Mouse (Mus musculus): ENCODE data around the gene Creb3. TPM values are rescaled to one million over a fixed set of nuclear protein-coding genes. Genes with fewer than 3 reads are reported as not detected.

Gene Creb3
- 41.0 and 41.7 TPM in 2 replicates for polyA plus RNA-seq (2014; fragmentation: Nextera tagmentation; extraction: Ambion mirVana)

- Histone ChIP-seq H3K9ac (replicated peaks; ENCODE audit: low read length) (peak within 1 kb of the TSS; percentile 95), H3K4me2 (ENCODE audit: low read depth, low read length) (peak within 1 kb of the TSS; percentile 79), H3K27me3 (ENCODE audit: control insufficient read depth, insufficient read depth, low read length) (no peaks in the 10 kb centered on the region), H3K4me1 (ENCODE audit: control insufficient read depth, insufficient read depth, low read length) (peaks cover 15% of the 10 kb centered on the region), H3K4me3 (ENCODE audit: low read depth, low read length) (peak within 1 kb of the TSS; percentile 91), H3K36me3 (replicated peaks; ENCODE audit: control insufficient read depth, insufficient read depth, low read depth, low read length) (peaks cover 6% of the 10 kb centered on the region; the same call in 1 of the 2 replicates), H3K27ac (replicated peaks; ENCODE audit: low read depth, low read length) (peak within 1 kb of the TSS; percentile 98), H3K9me3 (replicated peaks; ENCODE audit: control insufficient read depth, low read length) (no peaks in the 10 kb centered on the region)
- ATAC-seq (replicated peaks; ENCODE audit: insufficient number of reproducible peaks, low FRiP score, low TSS enrichment, low read depth) (peak; percentile 91), DNase-seq (ENCODE audit: low spot score) (peak; percentile 98)
- WGBS = under 1% methylated on average over 60 of the region's 62 CpGs
These were observed at the start of gene Creb3, which contains the start of gene Tln1 for GRCm38 (mm10) chr4:43561997-43562768. Creb3 (plus strand) TSS chr4:43562332. Tln1 (minus strand) TSS chr4:43562691.

- Histone ChIP-seq H3K4me3 (ENCODE audit: low read depth, low read length) (no peak overlapping the region), H3K9me3 (replicated peaks; ENCODE audit: control insufficient read depth, low read length) (no peaks in the 10 kb centered on the region), H3K9ac (replicated peaks; ENCODE audit: low read length) (no peak overlapping the region), H3K27me3 (ENCODE audit: control insufficient read depth, insufficient read depth, low read length) (no peaks in the 10 kb centered on the region), H3K4me1 (ENCODE audit: control insufficient read depth, insufficient read depth, low read length) (no peaks in the 10 kb centered on the region; the same call in 1 of the 2 replicates), H3K4me2 (ENCODE audit: low read depth, low read length) (no peak overlapping the region), H3K36me3 (replicated peaks; ENCODE audit: control insufficient read depth, insufficient read depth, low read depth, low read length) (no peaks in the 10 kb centered on the region), H3K27ac (replicated peaks; ENCODE audit: low read depth, low read length) (no peak overlapping the region)
- 62% methylated on average over 7 of the region's 7 CpGs for WGBS
- no peak for ATAC-seq (replicated peaks; ENCODE audit: insufficient number of reproducible peaks, low FRiP score, low TSS enrichment, low read depth)
- DNase-seq (ENCODE audit: low spot score) = no peak
These were observed 49.5 kb upstream of the Creb3 start for GRCm38 (mm10) chr4:43512653-43513052.

- Histone ChIP-seq H3K4me2 (ENCODE audit: low read depth, low read length) (no peak overlapping the region), H3K27ac (replicated peaks; ENCODE audit: low read depth, low read length) (no peak overlapping the region), H3K4me3 (ENCODE audit: low read depth, low read length) (no peak overlapping the region), H3K4me1 (ENCODE audit: control insufficient read depth, insufficient read depth, low read length) (no peaks in the 10 kb centered on the region; the same call in 1 of the 2 replicates), H3K36me3 (replicated peaks; ENCODE audit: control insufficient read depth, insufficient read depth, low read depth, low read length) (no peaks in the 10 kb centered on the region), H3K9me3 (replicated peaks; ENCODE audit: control insufficient read depth, low read length) (no peaks in the 10 kb centered on the region), H3K9ac (replicated peaks; ENCODE audit: low read length) (no peak overlapping the region), H3K27me3 (ENCODE audit: control insufficient read depth, insufficient read depth, low read length) (no peaks in the 10 kb centered on the region)
- ATAC-seq (replicated peaks; ENCODE audit: insufficient number of reproducible peaks, low FRiP score, low TSS enrichment, low read depth) (no peak), DNase-seq (ENCODE audit: low spot score) (no peak)
- 87% methylated on average over 4 of the region's 4 CpGs for WGBS
These were observed 48.8 kb upstream of the Creb3 start for GRCm38 (mm10) chr4:43513300-43513699.

GRCm38 (mm10) chr4:43513791-43514190, 48.3 kb upstream of the Creb3 start:
- H3K9ac ChIP-seq (replicated peaks; ENCODE audit: low read length) = no peak overlapping the region
- H3K27ac ChIP-seq (replicated peaks; ENCODE audit: low read depth, low read length) = no peak overlapping the region
- ATAC-seq (replicated peaks; ENCODE audit: insufficient number of reproducible peaks, low FRiP score, low TSS enrichment, low read depth) = no peak
- H3K9me3 ChIP-seq (replicated peaks; ENCODE audit: control insufficient read depth, low read length) = no peaks in the 10 kb centered on the region
- H3K4me3 ChIP-seq (ENCODE audit: low read depth, low read length) = no peak overlapping the region
- no peak for DNase-seq (ENCODE audit: low spot score)
- no peaks in the 10 kb centered on the region for H3K27me3 ChIP-seq (ENCODE audit: control insufficient read depth, insufficient read depth, low read length)
- no peaks in the 10 kb centered on the region for H3K36me3 ChIP-seq (replicated peaks; ENCODE audit: control insufficient read depth, insufficient read depth, low read depth, low read length)
- WGBS = 81% methylated on average over 4 of the region's 4 CpGs
- no peak overlapping the region for H3K4me2 ChIP-seq (ENCODE audit: low read depth, low read length)
- no peaks in the 10 kb centered on the region; the same call in 1 of the 2 replicates for H3K4me1 ChIP-seq (ENCODE audit: control insufficient read depth, insufficient read depth, low read length)

- H3K4me3 ChIP-seq (ENCODE audit: low read depth, low read length) = no peak overlapping the region
- H3K4me1 ChIP-seq (ENCODE audit: control insufficient read depth, insufficient read depth, low read length) = no peaks in the 10 kb centered on the region
- no peaks in the 10 kb centered on the region for H3K27me3 ChIP-seq (ENCODE audit: control insufficient read depth, insufficient read depth, low read length)
- H3K4me2 ChIP-seq (ENCODE audit: low read depth, low read length) = no peak overlapping the region
- WGBS = 73% methylated on average over 11 of the region's 11 CpGs
- DNase-seq (ENCODE audit: low spot score) = no peak
- no peak overlapping the region for H3K27ac ChIP-seq (replicated peaks; ENCODE audit: low read depth, low read length)
- ATAC-seq (replicated peaks; ENCODE audit: insufficient number of reproducible peaks, low FRiP score, low TSS enrichment, low read depth) = no peak
- H3K36me3 ChIP-seq (replicated peaks; ENCODE audit: control insufficient read depth, insufficient read depth, low read depth, low read length) = no peaks in the 10 kb centered on the region
- no peak overlapping the region for H3K9ac ChIP-seq (replicated peaks; ENCODE audit: low read length)
- no peaks in the 10 kb centered on the region for H3K9me3 ChIP-seq (replicated peaks; ENCODE audit: control insufficient read depth, low read length)
These were observed 46.1 kb upstream of the Creb3 start for GRCm38 (mm10) chr4:43515764-43516708.

- ATAC-seq (replicated peaks; ENCODE audit: insufficient number of reproducible peaks, low FRiP score, low TSS enrichment, low read depth) (no peak), DNase-seq (ENCODE audit: low spot score) (no peak)
- Histone ChIP-seq H3K4me3 (ENCODE audit: low read depth, low read length) (no peak overlapping the region), H3K4me2 (ENCODE audit: low read depth, low read length) (0 out of 2 replicates have a peak overlapping the region, but pooled peaks have one; percentile 5), H3K9ac (replicated peaks; ENCODE audit: low read length) (no peak overlapping the region), H3K4me1 (ENCODE audit: control insufficient read depth, insufficient read depth, low read length) (peaks cover 2% of the 10 kb centered on the region; the same call in 1 of the 2 replicates), H3K27me3 (ENCODE audit: control insufficient read depth, insufficient read depth, low read length) (peaks cover 16% of the 10 kb centered on the region), H3K36me3 (replicated peaks; ENCODE audit: control insufficient read depth, insufficient read depth, low read depth, low read length) (no peaks in the 10 kb centered on the region), H3K9me3 (replicated peaks; ENCODE audit: control insufficient read depth, low read length) (no peaks in the 10 kb centered on the region), H3K27ac (replicated peaks; ENCODE audit: low read depth, low read length) (no peak overlapping the region)
- 16% methylated on average over 10 of the region's 10 CpGs for WGBS
These were observed 42.6 kb upstream of the Creb3 start for GRCm38 (mm10) chr4:43519551-43519950.

GRCm38 (mm10) chr4:43519956-43520355, 42.2 kb upstream of the Creb3 start:
- H3K36me3 ChIP-seq (replicated peaks; ENCODE audit: control insufficient read depth, insufficient read depth, low read depth, low read length) = no peaks in the 10 kb centered on the region
- H3K27ac ChIP-seq (replicated peaks; ENCODE audit: low read depth, low read length) = no peak overlapping the region
- 12% methylated on average over 6 of the region's 6 CpGs for WGBS
- peak; percentile 90 for DNase-seq (ENCODE audit: low spot score)
- 0 out of 2 replicates have a peak overlapping the region, but pooled peaks have one; percentile 5 for H3K4me2 ChIP-seq (ENCODE audit: low read depth, low read length)
- no peak overlapping the region for H3K9ac ChIP-seq (replicated peaks; ENCODE audit: low read length)
- peaks cover 2% of the 10 kb centered on the region; the same call in 1 of the 2 replicates for H3K4me1 ChIP-seq (ENCODE audit: control insufficient read depth, insufficient read depth, low read length)
- H3K4me3 ChIP-seq (ENCODE audit: low read depth, low read length) = no peak overlapping the region
- no peaks in the 10 kb centered on the region for H3K9me3 ChIP-seq (replicated peaks; ENCODE audit: control insufficient read depth, low read length)
- H3K27me3 ChIP-seq (ENCODE audit: control insufficient read depth, insufficient read depth, low read length) = peaks cover 16% of the 10 kb centered on the region
- 0 out of 2 replicates have a peak, but pooled peaks have one; percentile 14 for ATAC-seq (replicated peaks; ENCODE audit: insufficient number of reproducible peaks, low FRiP score, low TSS enrichment, low read depth)

Data from embryonic facial prominence, embryonic 11.5 days (tissue).